Mouse (Mus musculus) splenic B cell, adult 2 months (primary cell): ENCODE data around the gene Map3k13.
"Not testable (repeated sequence)": the region's sequence is repeated elsewhere in the genome, so short reads cannot be mapped to it uniquely, and the experiment has no call there.

Experiments
- DNase-seq: peaks from one replicate; pipeline ENCODE4 v3.0.0-alpha.2; 2011; ENCODE audit warnings: low read depth, low spot score
- H3K27me3 ChIP-seq: 2 replicates; pipeline ENCODE4 v1.6.1; 2012; ENCODE audit warnings: mild to moderate bottlenecking, low read length, moderate library complexity, mixed read lengths; ENCODE audit not compliant: control insufficient read depth, poor library complexity, insufficient read depth, severe bottlenecking
- H3K36me3 ChIP-seq: 2 replicates; pipeline ENCODE4 v1.6.1; 2012; ENCODE audit warnings: mild to moderate bottlenecking, low read length, moderate library complexity, mixed read lengths; ENCODE audit not compliant: control insufficient read depth, poor library complexity, insufficient read depth, severe bottlenecking

Gene Map3k13

GRCm38 (mm10) chr16:21789180-21789579 is 5.0 kb upstream of the Map3k13 start:
- DNase-seq, result no peak
- no peaks in the 10 kb centered on the region for H3K27me3 ChIP-seq
- no peaks in the 10 kb centered on the region for H3K36me3 ChIP-seq

GRCm38 (mm10) chr16:21790469-21790868 is 3.7 kb upstream of the Map3k13 start:
- Histone ChIP-seq H3K27me3 (no peaks in the 10 kb centered on the region), H3K36me3 (no peaks in the 10 kb centered on the region)
- DNase-seq, result peak; percentile 24

- DNase-seq, result peak; percentile 71
- no peaks in the 10 kb centered on the region for H3K27me3 ChIP-seq
- no peaks in the 10 kb centered on the region for H3K36me3 ChIP-seq
Observed at GRCm38 (mm10) chr16:21791779-21792178, 2.4 kb upstream of the Map3k13 start.

- not testable (repeated sequence) for H3K36me3 ChIP-seq, H3K27me3 ChIP-seq
- DNase-seq, result peak; percentile 70
Observed at GRCm38 (mm10) chr16:21793080-21793810, 901 bp upstream of the Map3k13 start.

GRCm38 (mm10) chr16:21794697-21795045 is 525 bp downstream of the Map3k13 start:
- DNase-seq, result no peak
- Histone ChIP-seq H3K27me3 (no peaks in the 10 kb centered on the region), H3K36me3 (no peaks in the 10 kb centered on the region)

- DNase-seq, result no peak
- Histone ChIP-seq H3K27me3 (no peaks in the 10 kb centered on the region), H3K36me3 (no peaks in the 10 kb centered on the region)
Observed at GRCm38 (mm10) chr16:21795071-21795470, 925 bp downstream of the Map3k13 start.

GRCm38 (mm10) chr16:21804258-21804657 is 10.1 kb downstream of the Map3k13 start:
- no peak for DNase-seq
- H3K27me3 ChIP-seq, result no peaks in the 10 kb centered on the region
- peaks cover 2% of the 10 kb centered on the region; the same call in 1 of the 2 replicates for H3K36me3 ChIP-seq

GRCm38 (mm10) chr16:21806892-21807291 is 12.7 kb downstream of the Map3k13 start:
- 0 out of 2 replicates have a peak, but pooled peaks cover 2% of the 10 kb centered on the region for H3K36me3 ChIP-seq
- H3K27me3 ChIP-seq, result no peaks in the 10 kb centered on the region
- no peak for DNase-seq

- DNase-seq, H3K36me3 ChIP-seq, H3K27me3 ChIP-seq: not testable (repeated sequence)
Observed at GRCm38 (mm10) chr16:21807786-21808185, 13.6 kb downstream of the Map3k13 start.

- no peaks in the 10 kb centered on the region for H3K27me3 ChIP-seq
Observed at GRCm38 (mm10) chr16:21813164-21813834, 19.2 kb downstream of the Map3k13 start.

GRCm38 (mm10) chr16:21814861-21815668 is 20.9 kb downstream of the Map3k13 start:
- peak; percentile 54 for DNase-seq
- H3K27me3 ChIP-seq, result no peaks in the 10 kb centered on the region
- H3K36me3 ChIP-seq, result no peaks in the 10 kb centered on the region

More at GRCm38 (mm10) chr16:21813164-21813834, 19.2 kb downstream of the Map3k13 start:
- no peaks in the 10 kb centered on the region for H3K36me3 ChIP-seq
- no peak for DNase-seq

GRCm38 (mm10) chr16:21815669-21816010 is 21.5 kb downstream of the Map3k13 start:
- Histone ChIP-seq H3K36me3 (no peaks in the 10 kb centered on the region), H3K27me3 (no peaks in the 10 kb centered on the region)
- no peak for DNase-seq

GRCm38 (mm10) chr16:21818132-21818531 is 24.0 kb downstream of the Map3k13 start:
- no peaks in the 10 kb centered on the region for H3K36me3 ChIP-seq
- DNase-seq, result peak; percentile 22
- H3K27me3 ChIP-seq, result no peaks in the 10 kb centered on the region

GRCm38 (mm10) chr16:21818629-21819028 is 24.5 kb downstream of the Map3k13 start:
- no peaks in the 10 kb centered on the region for H3K27me3 ChIP-seq
- no peak for DNase-seq
- no peaks in the 10 kb centered on the region for H3K36me3 ChIP-seq

GRCm38 (mm10) chr16:21825612-21826031 is 31.5 kb downstream of the Map3k13 start:
- Histone ChIP-seq H3K27me3 (no peaks in the 10 kb centered on the region), H3K36me3 (no peaks in the 10 kb centered on the region)
- no peak for DNase-seq
